Mouse (Mus musculus): ENCODE results near the gene Ctnnd1.
"Not testable (repeated sequence)": the region's sequence is repeated elsewhere in the genome, so short reads cannot be mapped to it uniquely, and the experiment has no call there.

Gene Ctnnd1

GRCm38 (mm10) chr2:84650464-84651195 is at the start of gene Ctnnd1:
TSS of gene Ctnnd1 (minus strand) at chr2:84650765.
- DNase-seq (ENCODE audit: extremely low spot score, low read depth, low spot score), result peak; percentile 92

GRCm38 (mm10) chr2:84695007-84695695 is 44.6 kb upstream of the Ctnnd1 start:
- no peak for DNase-seq (ENCODE audit: extremely low spot score, low read depth, low spot score)

GRCm38 (mm10) chr2:84690050-84690449 is 39.5 kb upstream of the Ctnnd1 start:
- no peak for DNase-seq (ENCODE audit: extremely low spot score, low read depth, low spot score)

GRCm38 (mm10) chr2:84688080-84688844 is 37.7 kb upstream of the Ctnnd1 start:
- DNase-seq (ENCODE audit: extremely low spot score, low read depth, low spot score), result no peak

GRCm38 (mm10) chr2:84682605-84683183 is 32.1 kb upstream of the Ctnnd1 start:
- DNase-seq (ENCODE audit: extremely low spot score, low read depth, low spot score), result no peak

GRCm38 (mm10) chr2:84679016-84679415 is 28.5 kb upstream of the Ctnnd1 start, which contains the start of gene Tmx2:
TSS of gene Tmx2 (minus strand) at chr2:84679140.
- DNase-seq (ENCODE audit: extremely low spot score, low read depth, low spot score), result no peak

- DNase-seq (ENCODE audit: extremely low spot score, low read depth, low spot score), result peak; percentile 99
Observed at GRCm38 (mm10) chr2:84677968-84678880, 27.7 kb upstream of the Ctnnd1 start, which contains the start of the genes Gm28635 and Med19. TSS of gene Gm28635 (minus strand) at chr2:84678041. TSS of gene Med19 (plus strand) at chr2:84678402.

GRCm38 (mm10) chr2:84677270-84677967 is 26.9 kb upstream of the Ctnnd1 start:
- no peak for DNase-seq (ENCODE audit: extremely low spot score, low read depth, low spot score)

GRCm38 (mm10) chr2:84671535-84671934 is 21.0 kb upstream of the Ctnnd1 start:
- DNase-seq (ENCODE audit: extremely low spot score, low read depth, low spot score), result not testable (repeated sequence)

- peak; percentile 90 for DNase-seq (ENCODE audit: extremely low spot score, low read depth, low spot score)
Observed at GRCm38 (mm10) chr2:84670569-84670933, 20.0 kb upstream of the Ctnnd1 start, which contains the start of gene Selenoh. TSS of gene Selenoh (minus strand) at chr2:84670770.

- no peak for DNase-seq (ENCODE audit: extremely low spot score, low read depth, low spot score)
Observed at GRCm38 (mm10) chr2:84669828-84670568, 19.4 kb upstream of the Ctnnd1 start.

- no peak for DNase-seq (ENCODE audit: extremely low spot score, low read depth, low spot score)
Observed at GRCm38 (mm10) chr2:84666081-84666480, 15.5 kb upstream of the Ctnnd1 start.

- no peak for DNase-seq (ENCODE audit: extremely low spot score, low read depth, low spot score)
Observed at GRCm38 (mm10) chr2:84662866-84663265, 12.3 kb upstream of the Ctnnd1 start.

- no peak for DNase-seq (ENCODE audit: extremely low spot score, low read depth, low spot score)
Observed at GRCm38 (mm10) chr2:84660253-84660652, 9.7 kb upstream of the Ctnnd1 start.

- no peak for DNase-seq (ENCODE audit: extremely low spot score, low read depth, low spot score)
Observed at GRCm38 (mm10) chr2:84658806-84659205, 8.2 kb upstream of the Ctnnd1 start, which contains the start of gene Btbd18. TSS of gene Btbd18 (plus strand) at chr2:84659079.

- DNase-seq (ENCODE audit: extremely low spot score, low read depth, low spot score), result no peak
Observed at GRCm38 (mm10) chr2:84655864-84656263, 5.3 kb upstream of the Ctnnd1 start.

- DNase-seq (ENCODE audit: extremely low spot score, low read depth, low spot score), result no peak
Observed at GRCm38 (mm10) chr2:84653354-84653753, 2.8 kb upstream of the Ctnnd1 start.

GRCm38 (mm10) chr2:84649674-84650073 is 891 bp downstream of the Ctnnd1 start:
- no peak for DNase-seq (ENCODE audit: extremely low spot score, low read depth, low spot score)

- DNase-seq (ENCODE audit: extremely low spot score, low read depth, low spot score), result no peak
Observed at GRCm38 (mm10) chr2:84648369-84648768, 2.2 kb downstream of the Ctnnd1 start.
